Mouse (Mus musculus): ENCODE data around the gene Uqcrq.

GRCm38 (mm10) chr11:53451361-53451760 is 20.7 kb upstream of the Uqcrq start:
- TF ChIP-seq CHD2 (IDR thresholded peaks at IDR 0.05; ENCODE audit: low read depth, low read length) (no peak), ZC3H11A (IDR thresholded peaks at IDR 0.05; ENCODE audit: borderline replicate concordance, low read depth, low read length) (no peak)

Data from ES-E14 (cell line).